10 mouse cellular contexts compared by ENCODE assay signal in genomic region chr10:92161501-92161900, GRCm38 (mm10).
DNase-seq lines count a peak whose midpoint lies in the region; ATAC-seq and TF ChIP-seq lines count a peak whose summit lies in the region.
"Had no signal": no experiment of that assay in that cellular context is flagged by ENCODE, and none has a peak within 500 bp of the region (broad histone marks: within the 10 kb centered on the region; RNA-seq: fewer than 3 reads in every experiment).

No protein-coding gene starts in this region.

- no peaks in the 10 kb centered on the region for H3K27me3 ChIP-seq in embryonic facial prominence, embryonic 11.5 days (ENCODE audit: control insufficient read depth, insufficient read depth, low read length)
- H3K27me3 ChIP-seq in hindbrain, embryonic 14.5 days (ENCODE audit: control insufficient read depth, insufficient read depth, low read length) = no peaks in the 10 kb centered on the region
- no peaks in the 10 kb centered on the region for H3K27me3 ChIP-seq in myocyte (ENCODE audit: control insufficient read depth, insufficient read depth, insufficient read length)

- TF ChIP-seq POLR2A in cortical plate, adult 2 months (IDR thresholded peaks at IDR 0.05; ENCODE audit: extremely low read depth, insufficient read depth, low read length) = no peak
- TF ChIP-seq POLR2A in myocyte (IDR thresholded peaks at IDR 0.05; ENCODE audit: insufficient read length, low read depth) = no peak

- H3K9ac ChIP-seq in embryonic facial prominence, embryonic 11.5 days (replicated peaks; ENCODE audit: low read length) = no peak overlapping the region
- H3K9ac ChIP-seq in hindbrain, embryonic 14.5 days = peak overlapping the region; percentile 79
- H3K9ac ChIP-seq: liver, embryonic 13.5 days had no signal

- no peak for ATAC-seq in embryonic facial prominence, embryonic 11.5 days (replicated peaks; ENCODE audit: insufficient number of reproducible peaks, low FRiP score, low TSS enrichment, low read depth)
- ATAC-seq in hindbrain, embryonic 14.5 days (ENCODE audit: low FRiP score) = no peak

- H3K4me2 ChIP-seq in embryonic facial prominence, embryonic 11.5 days (ENCODE audit: low read depth, low read length) = no peak overlapping the region; the same call in 1 of the 2 replicates
- peak overlapping the region; percentile 68 for H3K4me2 ChIP-seq in hindbrain, embryonic 14.5 days (replicated peaks)
- H3K4me2 ChIP-seq in myocyte (ENCODE audit: low read depth) = peak overlapping the region; percentile 32

- H3ac ChIP-seq in myocyte (ENCODE audit: control insufficient read depth, insufficient read length) = no peak overlapping the region

- peak; percentile 30 for DNase-seq in embryonic facial prominence, embryonic 11.5 days (ENCODE audit: low spot score)
- no peak for DNase-seq in hindbrain, embryonic 14.5 days (ENCODE audit: low spot score)
- DNase-seq in spleen, adult 12 weeks (ENCODE audit: low spot score) = no peak
- no peak for DNase-seq in right cerebral cortex, adult 18-20 months
- no peak for DNase-seq in layer of hippocampus, adult 11-12 months (ENCODE audit: low spot score)
- DNase-seq: heart, adult 11 months; kidney, postnatal 14 days; liver, embryonic 13.5 days had no signal

- H3K9me3 ChIP-seq in embryonic facial prominence, embryonic 11.5 days (replicated peaks; ENCODE audit: control insufficient read depth, low read length) = no peaks in the 10 kb centered on the region
- H3K9me3 ChIP-seq in hindbrain, embryonic 14.5 days (ENCODE audit: control insufficient read depth, low read length) = no peaks in the 10 kb centered on the region
- H3K9me3 ChIP-seq: liver, embryonic 13.5 days had no signal

- no peaks in the 10 kb centered on the region for H3K36me3 ChIP-seq in embryonic facial prominence, embryonic 11.5 days (replicated peaks; ENCODE audit: control insufficient read depth, insufficient read depth, low read depth, low read length)
- H3K36me3 ChIP-seq in hindbrain, embryonic 14.5 days (replicated peaks; ENCODE audit: control insufficient read depth, insufficient read depth) = peaks cover 29% of the 10 kb centered on the region
- H3K36me3 ChIP-seq in myocyte (ENCODE audit: control insufficient read depth, insufficient read depth) = no peaks in the 10 kb centered on the region
- H3K36me3 ChIP-seq: liver, embryonic 13.5 days had no signal

- 5% methylated on average over 9 of the region's 9 CpGs for WGBS in embryonic facial prominence, embryonic 11.5 days
- WGBS in hindbrain, embryonic 14.5 days = 6% methylated on average over 9 of the region's 9 CpGs

- H3K4me1 ChIP-seq in cortical plate, adult 2 months (ENCODE audit: control insufficient read depth, insufficient read depth, low read length) = no peaks in the 10 kb centered on the region
- no peaks in the 10 kb centered on the region for H3K4me1 ChIP-seq in embryonic facial prominence, embryonic 11.5 days (ENCODE audit: control insufficient read depth, insufficient read depth, low read length)
- H3K4me1 ChIP-seq in hindbrain, embryonic 14.5 days (replicated peaks; ENCODE audit: control insufficient read depth, insufficient read depth, low read length) = peaks cover 35% of the 10 kb centered on the region
- H3K4me1 ChIP-seq: liver, embryonic 13.5 days had no signal

- TF ChIP-seq CTCF in cortical plate, adult 2 months (IDR thresholded peaks at IDR 0.05; ENCODE audit: extremely low read depth, insufficient read depth, low read length) = no peak

- peak overlapping the region; percentile 42 for H3K4me3 ChIP-seq in cortical plate, adult 2 months (ENCODE audit: insufficient read depth, low read length)
- no peak overlapping the region for H3K4me3 ChIP-seq in embryonic facial prominence, embryonic 11.5 days (ENCODE audit: low read depth, low read length)
- peak overlapping the region; percentile 51 for H3K4me3 ChIP-seq in hindbrain, embryonic 14.5 days (replicated peaks; ENCODE audit: low read length)
- H3K4me3 ChIP-seq in myocyte = peak overlapping the region; percentile 28

- no peak overlapping the region for H3K27ac ChIP-seq in cortical plate, adult 2 months (ENCODE audit: insufficient read depth, low read length)
- H3K27ac ChIP-seq in embryonic facial prominence, embryonic 11.5 days (replicated peaks; ENCODE audit: low read depth, low read length) = no peak overlapping the region
- H3K27ac ChIP-seq in hindbrain, embryonic 14.5 days = peak overlapping the region; percentile 87
- H3K27ac ChIP-seq: liver, embryonic 13.5 days had no signal

- no peaks in the 10 kb centered on the region for H3K79me2 ChIP-seq in myocyte (ENCODE audit: control insufficient read depth, insufficient read depth)

TF ChIP-seq in myocyte, 11 proteins besides CTCF, POLR2A, EP300 and RAD21:
- no peak for TF ChIP-seq USF1 (IDR thresholded peaks at IDR 0.05; ENCODE audit: low read depth)
- no peak for TF ChIP-seq REST (IDR thresholded peaks at IDR 0.05; ENCODE audit: insufficient read depth, insufficient read length)
- no peak for TF ChIP-seq SRF (IDR thresholded peaks at IDR 0.05; ENCODE audit: control insufficient read depth, insufficient read length, low read depth)
- TF ChIP-seq TCF12 (IDR thresholded peaks at IDR 0.05; ENCODE audit: insufficient read depth, poor library complexity, severe bottlenecking) = no peak
- no peak for TF ChIP-seq MYOG (IDR thresholded peaks at IDR 0.05; ENCODE audit: control insufficient read depth in 1 of 3, insufficient read depth in 1 of 3, insufficient read length in 2 of 3, low read depth in 2 of 3)
- TF ChIP-seq E2F4 (IDR thresholded peaks at IDR 0.05; ENCODE audit: insufficient read depth) = no peak
- no peak for TF ChIP-seq TCF3 (IDR thresholded peaks at IDR 0.05; ENCODE audit: insufficient read length, low read depth)
- no peak for TF ChIP-seq MAX (IDR thresholded peaks at IDR 0.05; ENCODE audit: low read depth)
TF ChIP-seq in myocyte: peak in this region for 0.
